Mouse (Mus musculus) layer of hippocampus, postnatal 10 days (tissue): Measurements from ENCODE around the gene Rbfox1. TPM values are rescaled to one million over a fixed set of nuclear protein-coding genes. Genes with fewer than 3 reads are reported as not detected.

Experiments used
- DNase-seq, 2 experiments: peaks; one replicate each; pipeline ENCODE4 v3.0.0; 2021; ENCODE audit warnings: low spot score in 2 of 2
- total RNA-seq, 2 experiments: library from RNA; stranded (reverse); gene quantifications; 2 replicates each; pipeline ENCODE4 v1.2.3; 2021

Gene Rbfox1
- total RNA-seq, 2 experiments from 2014 or later: 275 to 280 TPM

- DNase-seq: no peak
Observed at GRCm38 (mm10) chr16:6648753-6649152, 763.6 kb downstream of the Rbfox1 start.

- no peak for DNase-seq
Observed at GRCm38 (mm10) chr16:6658594-6658993, 773.4 kb downstream of the Rbfox1 start.

DNA sequence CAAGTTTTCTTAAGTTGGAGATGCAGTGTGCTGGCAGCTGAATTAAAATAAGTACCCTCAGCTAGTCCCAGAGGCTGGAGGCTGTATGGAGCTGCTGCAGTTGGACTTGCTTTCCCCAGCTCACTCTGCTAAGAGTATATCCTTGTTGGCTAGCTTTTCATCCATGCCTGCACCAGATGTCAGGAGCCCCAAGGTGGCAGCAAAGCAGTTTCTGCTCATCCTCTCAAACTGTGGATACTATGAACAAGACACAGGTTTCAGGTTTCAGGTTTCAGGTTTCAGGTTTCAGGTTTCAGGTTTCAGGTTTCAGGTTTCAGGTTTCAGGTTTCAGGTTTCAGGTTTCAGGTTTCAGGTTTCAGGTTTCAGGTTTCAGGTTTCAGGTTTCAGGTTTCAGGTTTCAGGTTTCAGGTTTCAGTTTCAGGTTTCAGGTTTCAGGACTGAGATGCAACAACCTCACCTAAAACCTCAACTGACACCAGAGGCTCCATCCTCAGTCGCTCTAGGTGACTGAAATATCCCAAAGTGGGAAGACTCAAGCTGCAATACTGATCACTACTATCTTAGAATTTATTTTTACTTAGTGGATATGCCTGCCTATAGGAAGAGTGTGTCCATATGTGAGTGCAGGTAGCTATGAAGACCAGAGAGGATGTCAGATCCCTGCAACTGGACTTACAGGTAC lies 801.1 kb downstream of the Rbfox1 start:
- DNase-seq: no peak

- DNase-seq: no peak
Observed at GRCm38 (mm10) chr16:6704847-6705246, 819.7 kb downstream of the Rbfox1 start.

- no peak for DNase-seq
Observed at GRCm38 (mm10) chr16:6712341-6712740, 827.2 kb downstream of the Rbfox1 start.

GRCm38 (mm10) chr16:6715245-6715644 lies 830.1 kb downstream of the Rbfox1 start:
- DNase-seq: no peak

DNA sequence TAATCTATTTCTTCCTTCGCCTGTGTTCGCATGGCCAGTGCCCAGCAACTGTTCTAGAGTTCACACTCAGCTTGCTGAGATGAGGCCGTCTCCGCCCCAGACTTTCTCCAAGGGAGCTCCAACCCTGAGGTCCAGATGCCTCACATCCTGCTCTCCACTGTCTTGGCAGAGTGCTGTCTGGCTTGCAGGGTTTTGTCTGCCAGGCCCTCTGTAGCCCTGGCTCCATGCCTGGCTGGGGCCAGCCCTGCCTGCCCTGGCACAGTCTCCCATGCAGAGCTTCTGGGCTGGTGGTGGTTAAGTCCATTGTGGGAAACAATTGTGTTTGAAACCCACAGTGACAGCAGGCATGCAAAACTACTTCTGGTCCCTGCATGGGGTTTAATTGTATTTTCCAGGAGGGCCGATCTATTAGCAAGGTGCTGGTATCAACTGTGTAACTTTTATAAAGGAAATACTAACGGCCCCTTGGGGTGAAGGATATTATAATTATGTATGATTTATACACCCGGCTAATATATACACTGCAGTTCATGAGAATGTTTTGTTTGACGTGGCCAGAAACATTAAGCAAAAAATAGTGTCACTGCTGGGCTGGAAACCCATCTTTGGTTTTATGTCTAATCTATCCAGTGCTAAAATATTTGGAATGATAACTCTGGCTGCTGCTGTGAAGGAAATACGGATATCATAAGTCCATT lies 831.2 kb downstream of the Rbfox1 start:
- peak; percentile 56 to 73 for DNase-seq

DNA sequence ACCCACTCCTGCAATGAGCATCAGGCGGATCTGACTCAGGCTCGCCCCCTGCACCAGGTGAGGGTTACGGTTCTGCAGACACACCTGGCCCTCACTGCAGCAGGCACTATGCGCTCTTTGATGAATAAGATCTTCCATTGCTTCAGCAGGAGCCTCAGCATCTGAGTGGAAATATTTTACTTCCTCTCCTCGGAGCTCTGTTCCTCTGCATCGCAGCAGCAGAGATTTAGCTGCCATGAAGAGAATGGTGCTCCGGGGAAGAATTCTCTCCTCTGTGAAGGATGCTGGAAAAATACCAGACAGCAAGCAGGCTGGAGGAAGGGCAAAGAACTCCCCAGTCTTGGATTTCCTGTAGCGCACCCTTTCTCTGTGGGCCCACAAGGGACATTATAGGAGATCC lies 833.9 kb downstream of the Rbfox1 start:
- DNase-seq: no peak

- no peak for DNase-seq
Observed at GRCm38 (mm10) chr16:6732646-6733045, 847.5 kb downstream of the Rbfox1 start.

GRCm38 (mm10) chr16:6733427-6733826 lies 848.3 kb downstream of the Rbfox1 start:
- DNase-seq: no peak

DNA sequence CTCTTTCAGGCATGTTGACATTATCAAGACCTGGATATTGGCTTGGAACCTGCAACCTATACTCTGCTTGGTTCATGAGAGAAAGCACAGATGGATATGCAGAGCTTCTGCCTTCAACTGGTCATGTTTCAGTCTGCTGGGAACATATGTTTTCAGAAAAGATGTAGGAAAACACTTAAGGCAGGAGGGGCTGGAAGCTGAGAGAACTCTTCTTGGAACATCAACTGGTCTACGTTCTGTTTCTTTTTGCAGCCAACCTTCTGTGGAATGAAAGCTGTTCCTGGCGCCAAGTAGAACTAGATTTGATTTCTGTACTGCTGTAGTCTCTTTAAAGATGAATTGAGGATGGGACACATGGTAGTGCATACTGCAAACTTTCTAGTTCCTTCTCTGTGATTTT lies 851.4 kb downstream of the Rbfox1 start:
- no peak for DNase-seq

- no peak for DNase-seq
Observed at GRCm38 (mm10) chr16:6736998-6737397, 851.8 kb downstream of the Rbfox1 start.

DNA sequence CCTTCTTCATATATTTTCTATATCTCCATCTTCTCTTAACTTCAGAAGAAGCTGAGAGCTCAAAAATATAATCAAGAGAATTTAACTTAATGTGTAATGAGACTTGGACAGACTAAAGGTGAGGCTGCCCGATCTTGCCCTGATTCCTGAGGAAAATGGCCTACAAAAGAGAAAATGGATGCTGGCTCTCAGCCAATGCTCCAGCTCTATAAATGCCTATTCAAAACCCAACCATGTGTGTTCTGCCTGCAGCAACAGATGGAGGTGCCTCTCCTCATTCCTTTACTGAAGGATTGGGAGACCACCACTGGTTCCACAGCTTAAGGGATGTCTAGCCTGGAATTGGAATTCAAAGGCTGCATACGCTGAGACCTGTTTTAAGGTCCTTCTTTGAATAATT lies 861.0 kb downstream of the Rbfox1 start:
- peak in 1 of 2 experiments; percentile 35 for DNase-seq

- peak; percentile 53 to 64 for DNase-seq
Observed at GRCm38 (mm10) chr16:6750491-6750890, 865.3 kb downstream of the Rbfox1 start.

- DNase-seq: no peak
Observed at GRCm38 (mm10) chr16:6754847-6755246, 869.7 kb downstream of the Rbfox1 start.

- DNase-seq: no peak
Observed at GRCm38 (mm10) chr16:6769495-6770237, 884.5 kb downstream of the Rbfox1 start.

DNA sequence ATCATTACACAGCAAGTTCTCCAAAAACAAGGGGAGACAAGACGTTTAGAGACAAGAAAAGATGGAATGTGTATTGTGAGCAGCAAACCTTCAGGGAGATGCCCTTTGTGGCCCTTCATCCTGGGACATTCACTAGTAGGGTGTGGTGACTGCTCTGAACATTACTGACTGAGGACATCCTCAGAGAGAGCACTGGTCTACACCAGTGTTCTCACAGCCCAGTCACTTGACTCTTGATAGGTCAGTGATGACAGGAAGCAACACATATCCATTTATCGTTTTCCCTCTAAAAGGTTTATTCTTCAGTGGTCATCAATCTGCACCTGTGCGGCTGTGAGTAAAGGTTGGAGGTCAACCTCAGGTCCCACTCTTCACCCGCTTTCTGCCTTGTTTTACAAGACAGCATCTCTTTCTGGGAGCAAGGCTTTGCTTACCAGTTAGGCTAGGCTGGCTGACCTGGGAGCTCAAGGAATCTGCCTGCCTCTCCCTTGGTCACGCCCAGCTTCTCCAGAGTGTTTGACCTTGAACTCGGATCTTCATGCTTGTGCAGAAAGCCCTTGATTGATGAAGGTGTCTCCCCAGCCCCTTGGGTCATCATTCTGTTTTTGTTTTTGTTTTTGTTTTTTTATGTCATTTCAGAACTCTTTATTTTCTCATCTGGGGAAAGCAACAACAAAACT lies 892.5 kb downstream of the Rbfox1 start:
- no peak for DNase-seq

DNA sequence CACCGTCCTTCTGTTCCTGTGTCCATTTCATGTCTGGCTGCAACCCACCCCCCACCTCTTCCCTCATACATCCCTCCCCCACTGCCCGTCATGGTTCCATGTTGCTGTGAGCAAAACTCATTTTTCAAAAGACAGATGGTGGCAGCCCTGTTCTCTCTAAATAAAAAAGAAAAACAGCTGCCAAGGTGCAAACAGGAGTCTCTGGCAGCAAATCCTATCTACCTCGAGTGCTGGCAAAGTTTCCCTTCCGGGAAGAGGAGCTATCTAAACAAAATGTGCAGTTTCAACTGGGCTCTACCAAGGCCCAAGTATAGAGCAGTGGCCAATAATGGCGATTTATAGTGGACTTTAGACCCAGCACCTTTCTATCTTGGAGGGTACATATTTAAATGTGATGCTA lies 899.0 kb downstream of the Rbfox1 start:
- DNase-seq: no peak

GRCm38 (mm10) chr16:6785026-6785425 lies 899.9 kb downstream of the Rbfox1 start:
- no peak for DNase-seq

DNA sequence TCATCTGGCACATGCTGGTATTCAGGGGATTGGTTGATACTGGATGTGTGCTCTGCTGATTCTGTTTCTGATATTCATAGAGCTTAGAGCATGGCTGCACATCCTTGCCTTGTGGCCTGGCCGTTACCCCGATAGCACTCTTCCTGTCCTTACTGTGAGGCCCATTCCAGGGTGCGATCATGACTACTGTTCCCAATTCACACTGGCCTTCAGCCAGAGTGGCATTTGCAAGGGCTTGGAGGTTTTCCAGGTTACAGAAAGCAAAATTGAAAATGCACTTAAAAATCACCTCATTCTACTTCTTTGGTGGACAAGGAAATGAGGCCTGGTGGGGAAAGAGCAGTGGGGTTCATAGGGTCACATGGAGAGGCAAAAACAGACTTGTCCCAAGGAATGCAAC lies 906.1 kb downstream of the Rbfox1 start:
- DNase-seq: no peak

DNA sequence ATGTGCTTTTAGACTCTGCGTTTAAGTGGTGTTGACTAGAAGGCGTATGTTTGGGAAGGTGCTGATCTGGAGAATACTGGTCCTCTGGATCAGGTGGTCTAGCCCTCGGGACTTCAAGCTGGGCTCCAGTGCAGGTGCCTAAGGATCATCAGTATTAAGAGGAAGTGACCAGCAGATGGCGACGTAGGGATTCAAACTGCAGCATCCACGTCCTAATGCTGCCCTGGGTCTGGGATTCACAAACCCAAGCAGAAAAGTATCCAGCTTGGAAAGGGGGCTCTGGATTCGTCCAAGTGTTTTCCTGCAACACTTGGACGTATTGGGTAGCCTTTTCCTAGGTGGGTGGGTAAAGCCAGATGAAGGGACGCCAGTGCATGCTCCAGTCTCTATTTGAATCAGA lies 906.5 kb downstream of the Rbfox1 start:
- peak; percentile 60 to 75 for DNase-seq

- no peak for DNase-seq
Observed at GRCm38 (mm10) chr16:6806246-6806645, 921.1 kb downstream of the Rbfox1 start.
